Mouse (Mus musculus) brain, embryonic 14.5 days (tissue): ENCODE results near the gene Afmid.

Experiments
- CTCF ChIP-seq: fragments of 200-500 bp; IDR thresholded peaks from 2 replicates; pipeline ENCODE4 v1.5.1; 2012; ENCODE audit warnings: inconsistent platforms, mild to moderate bottlenecking, moderate library complexity, borderline replicate concordance; ENCODE audit not compliant: insufficient read depth, insufficient read length; ENCODE audit errors: extremely low read depth
- POLR2A ChIP-seq: fragments of 200-500 bp; IDR thresholded peaks from 2 replicates; pipeline ENCODE4 v1.6.1; 2012; ENCODE audit warnings: mild to moderate bottlenecking, inconsistent platforms, borderline replicate concordance; ENCODE audit not compliant: poor library complexity, insufficient read depth, insufficient read length, severe bottlenecking; ENCODE audit errors: extremely low read depth

DNA sequence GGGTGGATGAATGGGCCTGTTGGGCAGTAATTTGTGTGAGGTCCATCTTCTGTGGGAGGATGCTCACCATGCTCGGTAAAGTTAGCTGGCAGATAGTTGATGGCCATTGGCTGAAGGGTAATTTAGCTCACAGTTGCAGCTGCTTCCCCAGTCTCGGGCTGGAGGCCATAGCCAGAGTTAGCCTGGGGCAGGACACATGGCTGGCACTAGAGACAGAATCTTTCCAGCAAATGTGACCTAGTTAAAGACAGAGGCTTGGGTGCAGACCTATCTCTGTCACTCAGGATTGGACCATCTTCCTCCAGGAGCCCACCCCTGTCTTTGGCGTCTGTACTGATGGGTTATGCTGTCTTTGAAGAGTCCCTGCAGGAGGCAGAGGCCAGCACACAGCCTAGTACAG lies 32.7 kb downstream of the Afmid start:
- TF ChIP-seq CTCF (no peak), POLR2A (no peak)
